Mouse (Mus musculus) liver, adult 2 months (tissue): ENCODE measurements around the gene Cd101.

Experiments
- CTCF ChIP-seq: fragments of 200-500 bp; IDR thresholded peaks from 2 replicates; pipeline ENCODE4 v1.5.1; 2011; ENCODE audit warnings: low read depth, low read length, control low read depth
- POLR2A ChIP-seq: fragments of 200-500 bp; IDR thresholded peaks from 2 replicates; pipeline ENCODE4 v1.6.1; 2011; ENCODE audit warnings: low read length, control low read depth; ENCODE audit not compliant: insufficient read depth; ENCODE audit errors: extremely low read depth

DNA sequence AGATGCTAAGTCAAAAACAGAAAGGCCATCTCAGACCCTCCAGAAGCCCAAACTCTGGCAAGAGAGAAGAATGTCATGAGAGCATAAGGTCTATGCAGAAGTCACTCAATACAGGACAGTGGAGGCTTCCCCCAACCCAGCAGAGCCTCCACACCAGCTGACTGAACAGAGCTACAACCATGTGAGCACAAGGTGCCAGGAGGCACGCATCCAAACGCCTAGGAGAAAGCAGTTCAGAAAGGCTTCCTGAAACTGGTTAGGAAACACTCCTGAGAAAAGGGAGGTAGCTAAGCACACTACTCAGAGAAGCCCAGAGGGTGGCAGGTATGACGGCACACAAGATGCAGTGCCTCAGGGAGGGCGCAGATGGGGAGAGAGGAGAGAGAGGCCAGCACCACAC, 77.8 kb downstream of the Cd101 start:
- TF ChIP-seq POLR2A: no peak
- TF ChIP-seq CTCF: no peak
